Mouse (Mus musculus): ENCODE measurements around the gene Ipo8.

Gene Ipo8

DNA sequence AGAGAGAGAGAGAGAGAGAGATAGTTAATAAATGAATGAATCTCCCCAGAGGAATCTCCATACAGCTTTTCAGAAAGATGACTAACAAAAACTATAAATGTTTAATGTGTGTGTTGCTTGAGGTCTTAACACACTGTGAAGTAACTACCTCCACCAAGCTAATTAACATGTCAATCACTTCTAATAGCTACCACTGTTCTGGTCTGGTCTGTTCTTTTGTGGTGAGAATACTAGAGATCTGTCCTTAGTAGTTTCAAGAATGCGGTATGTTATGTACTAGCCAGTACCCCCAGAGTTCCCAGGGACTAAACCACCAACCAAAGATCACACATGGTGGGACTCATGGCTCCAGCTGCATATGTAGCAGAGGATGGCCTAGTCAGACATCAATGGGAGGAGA lies 74.7 kb downstream of the Ipo8 start:
- DNase-seq (ENCODE audit: low spot score in 2 of 2): no peak

DNA sequence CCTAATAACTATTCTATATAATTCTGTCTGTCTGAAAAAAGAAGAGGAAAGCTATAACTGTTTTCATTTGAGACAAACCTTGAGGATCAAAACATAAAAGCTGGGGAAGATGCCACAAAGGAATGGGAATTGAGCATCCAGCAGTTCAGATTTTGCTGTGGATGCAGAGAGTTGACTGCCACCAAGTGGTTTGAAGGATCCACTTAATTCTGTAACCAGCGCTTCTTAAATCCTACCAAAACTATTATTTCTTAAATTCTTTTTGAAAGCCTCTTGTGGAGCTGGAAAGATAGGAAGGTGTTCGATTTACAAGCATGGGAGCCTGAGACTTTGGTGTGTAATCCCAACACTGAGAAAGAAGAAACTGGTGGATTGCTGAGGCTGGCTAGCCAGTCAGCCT lies 79.9 kb downstream of the Ipo8 start:
- no peak for DNase-seq (ENCODE audit: low spot score in 2 of 2)

DNA sequence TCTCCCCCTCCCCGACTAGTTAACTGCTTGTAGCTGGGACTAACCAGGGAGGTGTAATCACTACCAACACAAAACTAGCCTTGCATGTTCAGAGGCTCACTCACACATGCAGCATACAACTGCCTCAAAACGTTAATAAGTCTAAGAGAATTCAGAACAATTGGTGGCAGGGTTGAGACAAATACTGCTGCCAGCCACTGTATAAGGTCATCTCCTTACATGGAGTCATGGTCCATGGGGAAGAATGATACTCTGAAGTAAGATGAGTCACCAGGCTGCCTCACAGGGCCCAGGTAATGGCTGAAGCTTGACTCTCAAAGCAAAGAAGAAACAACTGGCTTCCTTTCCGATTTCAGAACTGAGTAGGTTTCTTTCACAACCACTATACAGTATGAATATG lies 81.1 kb downstream of the Ipo8 start:
- DNase-seq (ENCODE audit: low spot score in 2 of 2): no peak

DNA sequence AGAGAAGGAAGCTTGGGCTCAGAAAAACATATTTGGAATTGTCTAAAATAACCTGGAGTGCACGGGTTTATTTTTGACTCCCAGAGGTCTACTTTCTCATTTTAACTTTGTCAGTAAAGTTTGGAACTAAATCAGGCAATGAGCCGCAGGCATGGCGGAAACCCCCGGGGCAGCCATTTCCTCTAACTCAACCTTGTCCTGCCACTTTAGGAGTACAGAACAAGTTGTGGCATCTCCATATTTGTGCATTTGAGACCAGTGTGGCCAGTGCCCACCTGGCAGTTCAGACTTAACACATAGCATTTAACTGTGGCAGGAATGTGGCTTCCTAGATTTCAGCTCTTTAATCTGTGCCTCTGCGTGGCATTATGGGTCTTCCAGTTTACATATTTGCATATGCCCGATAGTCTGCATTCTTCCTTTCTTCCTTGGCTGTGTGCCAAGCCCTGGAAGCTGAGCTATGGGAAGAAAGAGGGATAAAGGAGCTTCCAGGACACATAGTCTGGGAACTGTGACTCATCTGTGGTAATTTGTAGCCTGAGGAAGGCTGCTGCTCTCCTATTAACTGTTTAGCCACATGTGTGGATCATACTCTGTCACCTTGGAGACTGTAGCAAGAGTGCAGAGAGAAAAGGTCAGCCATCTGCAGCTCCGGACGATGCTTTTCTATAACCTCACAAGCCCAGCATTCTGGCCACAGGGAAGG lies 90.6 kb downstream of the Ipo8 start:
- DNase-seq (ENCODE audit: low spot score in 2 of 2): no peak

- no peak for DNase-seq (ENCODE audit: low spot score in 2 of 2)
These were observed 94.9 kb downstream of the Ipo8 start for GRCm38 (mm10) chr6:148736390-148736789.

DNA sequence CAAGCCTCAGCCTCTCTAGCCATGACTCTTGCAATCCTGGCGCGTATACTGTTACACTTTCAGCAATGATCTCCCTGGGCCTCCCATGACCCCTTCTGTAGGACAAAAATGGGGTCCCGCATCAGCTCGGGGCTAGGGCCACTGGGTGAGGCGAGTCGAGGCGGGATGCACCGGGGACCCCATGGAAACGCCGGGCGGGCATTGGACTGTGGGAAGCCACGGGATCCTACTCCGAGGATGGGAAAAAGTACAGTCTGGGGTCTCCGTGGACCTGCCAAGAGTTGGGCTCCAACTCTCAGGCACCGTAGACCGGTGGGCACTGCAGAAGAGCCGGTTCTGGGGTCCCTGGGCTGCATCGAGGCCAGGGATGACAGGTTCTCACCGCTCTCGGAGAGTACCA lies 97.3 kb downstream of the Ipo8 start:
- no peak for DNase-seq (ENCODE audit: low spot score in 2 of 2)

DNA sequence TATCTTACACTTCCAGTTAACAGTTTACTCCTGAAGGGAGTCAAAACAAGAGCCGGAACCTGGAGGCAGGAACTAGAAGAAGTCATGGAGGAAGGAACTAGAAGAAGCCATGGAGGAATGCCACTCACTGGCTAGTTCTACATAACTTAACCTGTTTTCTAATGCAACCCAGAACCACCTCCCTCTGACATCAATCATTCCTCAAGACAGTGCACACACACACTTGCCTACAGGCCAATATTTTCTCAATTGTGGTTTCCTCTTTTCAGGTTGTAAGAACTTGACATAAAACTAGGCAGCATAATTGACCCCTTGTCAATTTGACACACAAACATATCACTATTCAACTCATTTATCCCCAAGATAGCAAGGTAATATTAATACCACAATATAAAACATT lies 98.3 kb downstream of the Ipo8 start:
- DNase-seq (ENCODE audit: low spot score in 2 of 2): no peak

DNA sequence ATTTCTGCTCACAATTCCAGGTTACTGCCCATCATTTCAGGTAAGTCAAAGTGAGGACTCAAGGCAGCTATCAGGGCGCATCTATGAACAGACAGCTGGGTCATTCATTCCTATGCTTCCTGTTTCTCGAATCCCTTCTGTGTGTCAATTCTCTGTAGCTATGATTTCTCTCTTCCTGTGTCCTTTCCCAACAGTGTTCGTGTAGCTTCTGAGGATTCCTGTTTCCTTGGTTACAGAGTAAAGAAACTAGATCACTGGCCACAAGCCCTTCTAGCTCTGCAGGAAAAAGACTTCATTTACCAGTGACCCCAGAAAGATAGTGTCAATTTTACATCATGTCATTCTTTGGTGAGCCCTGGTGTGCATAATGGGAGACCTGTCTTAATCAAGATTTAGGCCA lies 102.7 kb downstream of the Ipo8 start:
- no peak for DNase-seq (ENCODE audit: low spot score in 2 of 2)

DNA sequence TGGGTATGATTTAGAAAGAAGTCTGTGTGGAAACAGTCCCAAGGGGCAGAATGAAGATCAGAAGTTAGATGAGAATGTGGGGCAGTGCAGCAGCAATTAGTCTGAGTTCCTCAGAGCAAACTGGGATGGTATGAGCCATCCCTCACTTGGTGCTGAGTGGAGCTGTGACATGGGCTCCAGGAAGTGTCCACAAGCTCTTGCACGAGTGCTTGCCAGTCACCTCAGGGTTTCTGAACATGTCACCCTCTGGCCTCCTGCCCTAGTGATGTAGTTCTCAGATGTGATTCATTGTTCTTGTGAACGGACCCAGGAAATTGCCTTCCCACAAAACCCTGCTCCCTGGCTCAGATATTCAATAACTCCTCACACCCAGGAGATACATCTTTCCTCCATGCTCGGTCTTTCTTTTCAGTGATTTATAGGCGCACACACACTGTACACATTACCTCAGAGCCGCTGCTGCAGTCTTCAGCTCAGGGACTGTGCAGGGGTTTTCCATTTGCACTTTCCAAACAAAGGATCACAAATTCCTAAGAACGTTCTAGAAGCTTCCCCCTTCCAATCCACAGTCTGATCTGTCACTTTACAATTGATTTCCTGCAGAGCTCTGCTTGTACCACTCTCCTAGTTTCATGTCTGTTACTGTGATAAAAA lies 103.3 kb downstream of the Ipo8 start:
- no peak for DNase-seq (ENCODE audit: low spot score in 2 of 2)

DNA sequence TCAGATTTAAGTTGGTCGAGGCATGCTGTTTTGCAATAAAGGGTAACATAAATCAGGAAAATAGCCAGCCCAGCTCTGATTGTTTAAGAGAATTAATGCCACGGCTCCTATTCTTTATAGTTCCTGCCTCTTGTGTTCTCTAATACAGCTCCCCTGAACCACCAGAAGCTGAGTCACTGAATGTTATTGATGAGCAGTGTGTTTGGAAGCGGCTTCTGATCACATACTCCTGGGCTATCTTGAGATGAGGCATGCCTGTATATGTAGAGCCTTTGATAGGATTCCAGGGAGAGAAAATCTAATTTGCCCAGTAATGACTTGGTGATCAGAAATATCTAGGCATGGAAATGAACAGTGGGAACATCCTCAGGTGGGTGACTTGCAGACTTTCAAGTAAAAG lies 106.8 kb downstream of the Ipo8 start:
- DNase-seq (ENCODE audit: low spot score in 2 of 2): no peak
